Mouse (Mus musculus) MEL (cell line): ENCODE data around the gene Drg1. TPM values are rescaled to one million over a fixed set of nuclear protein-coding genes. Genes with fewer than 3 reads are reported as not detected.

ENCODE experiments used
- DNase-seq: peaks from one replicate; pipeline ENCODE4 v3.0.0; 2011; ENCODE audit warnings: low read depth, low spot score
- H3K27ac ChIP-seq: 2 replicates; pipeline ENCODE4 v1.5.1; 2012; ENCODE audit warnings: low read depth, mild to moderate bottlenecking, control low read depth, low read length, moderate library complexity; ENCODE audit not compliant: control insufficient read depth
- H3K27me3 ChIP-seq, 2 experiments: fragments of 150-350 bp in 1 of 2; sonication (generic) in 1 of 2; 2 replicates each; pipeline ENCODE4 v1.6.1; 2012; ENCODE audit warnings: low read length in 2 of 2, mild to moderate bottlenecking in 2 of 2, improper control_type of control experiment in 1 of 2, moderate library complexity in 1 of 2; ENCODE audit not compliant: insufficient read depth in 2 of 2, control insufficient read depth in 1 of 2
- H3K36me3 ChIP-seq, 2 experiments: 2 replicates each; pipeline ENCODE4 v1.6.1; 2012 to 2014; ENCODE audit warnings: low read length in 2 of 2, improper control_type of control experiment in 1 of 2, inconsistent platforms in 1 of 2, mild to moderate bottlenecking in 1 of 2; ENCODE audit not compliant: insufficient read depth in 2 of 2, control insufficient read depth in 1 of 2
- H3K4me1 ChIP-seq, 2 experiments: fragments of 150-350 bp in 1 of 2; sonication (generic) in 1 of 2; 2 replicates each; pipeline ENCODE4 v1.6.1; 2012; ENCODE audit warnings: low read length in 2 of 2, improper control_type of control experiment in 1 of 2, mild to moderate bottlenecking in 1 of 2; ENCODE audit not compliant: insufficient read depth in 2 of 2, control insufficient read depth in 1 of 2
- H3K4me3 ChIP-seq, 2 experiments: fragments of 150-350 bp in 1 of 2; sonication (generic) in 1 of 2; 2 replicates each; pipeline ENCODE4 v1.5.1; 2012; ENCODE audit warnings: low read depth in 2 of 2, low read length in 2 of 2, mild to moderate bottlenecking in 2 of 2, moderate library complexity in 2 of 2, control low read depth in 1 of 2, improper control_type of control experiment in 1 of 2; ENCODE audit not compliant: control insufficient read depth in 1 of 2, insufficient read depth in 1 of 2
- H3K79me2 ChIP-seq: 2 replicates; pipeline ENCODE4 v1.6.1; 2012; ENCODE audit warnings: mild to moderate bottlenecking, low read length, moderate library complexity; ENCODE audit not compliant: control insufficient read depth, poor library complexity, insufficient read depth
- H3K9ac ChIP-seq: 2 replicates; pipeline ENCODE4 v1.6.1; 2012; ENCODE audit warnings: low read depth, mild to moderate bottlenecking, control low read depth, low read length, moderate library complexity; ENCODE audit not compliant: control insufficient read depth, poor library complexity, severe bottlenecking
- H3K9me3 ChIP-seq: fragments of 150-350 bp; sonication (generic); replicated peaks from 2 replicates; pipeline ENCODE4 v1.6.1; 2012; ENCODE audit warnings: mild to moderate bottlenecking, low read length, improper control_type of control experiment, moderate library complexity; ENCODE audit not compliant: insufficient read depth
- BHLHE40 ChIP-seq: IDR thresholded peaks from 2 replicates; pipeline ENCODE4 v1.6.1; 2012; ENCODE audit warnings: low read depth, mild to moderate bottlenecking, inconsistent platforms, low read length, improper control_type of control experiment, borderline replicate concordance
- CHD1 ChIP-seq: IDR thresholded peaks from 2 replicates; pipeline ENCODE4 v1.6.1; 2012; ENCODE audit warnings: low read depth, mild to moderate bottlenecking, inconsistent platforms, low read length, improper control_type of control experiment
- CHD2 ChIP-seq: IDR thresholded peaks from 2 replicates; pipeline ENCODE4 v1.6.1; 2011; ENCODE audit warnings: low read length, improper control_type of control experiment
- CTCF ChIP-seq, 3 experiments: IDR thresholded peaks in 2 of 3; conservative IDR thresholded peaks in 1 of 3; 2 replicates each; pipeline ENCODE4 v1.5.1; 2011 to 2012; ENCODE audit warnings: low read length in 3 of 3, low read depth in 2 of 3, mild to moderate bottlenecking in 2 of 3, improper control_type of control experiment in 1 of 3, inconsistent platforms in 1 of 3, mixed read lengths in 1 of 3, moderate library complexity in 1 of 3; ENCODE audit not compliant: control insufficient read depth in 1 of 3, insufficient read depth in 1 of 3, poor library complexity in 1 of 3, severe bottlenecking in 1 of 3
- E2F4 ChIP-seq: IDR thresholded peaks from 2 replicates; pipeline ENCODE4 v1.6.1; 2011; ENCODE audit warnings: low read depth, low read length, improper control_type of control experiment, borderline replicate concordance
- ELF1 ChIP-seq: IDR thresholded peaks from 2 replicates; pipeline ENCODE4 v1.6.1; 2014; ENCODE audit warnings: low read depth, mild to moderate bottlenecking, inconsistent platforms, low read length, improper control_type of control experiment, moderate library complexity
- EP300 ChIP-seq, 2 experiments: IDR thresholded peaks; 2 replicates each; pipeline ENCODE4 v1.6.1; 2011; ENCODE audit warnings: improper control_type of control experiment in 2 of 2, low read length in 2 of 2, low read depth in 1 of 2, mild to moderate bottlenecking in 1 of 2
- ETS1 ChIP-seq: IDR thresholded peaks from 2 replicates; pipeline ENCODE4 v1.6.1; 2012; ENCODE audit warnings: low read depth, mild to moderate bottlenecking, inconsistent platforms, low read length, improper control_type of control experiment, moderate library complexity
- GATA1 ChIP-seq: IDR thresholded peaks from 2 replicates; pipeline ENCODE4 v1.6.1; 2011; ENCODE audit warnings: low read depth, low read length, improper control_type of control experiment
- HCFC1 ChIP-seq: IDR thresholded peaks from 2 replicates; pipeline ENCODE4 v1.6.1; 2012; ENCODE audit warnings: low read depth, mild to moderate bottlenecking, inconsistent platforms, low read length, improper control_type of control experiment, moderate library complexity
- JUND ChIP-seq: IDR thresholded peaks from 2 replicates; pipeline ENCODE4 v1.6.1; 2011; ENCODE audit warnings: low read depth, mild to moderate bottlenecking, improper control_type of control experiment, low read length
- MAFK ChIP-seq: IDR thresholded peaks from 2 replicates; pipeline ENCODE4 v1.6.1; 2011; ENCODE audit warnings: low read depth, mild to moderate bottlenecking, low read length, improper control_type of control experiment, borderline replicate concordance
- MAX ChIP-seq: IDR thresholded peaks from 2 replicates; pipeline ENCODE4 v1.6.1; 2011; ENCODE audit warnings: low read length, improper control_type of control experiment
- MAZ ChIP-seq: IDR thresholded peaks from 2 replicates; pipeline ENCODE4 v1.6.1; 2012; ENCODE audit warnings: low read depth, mild to moderate bottlenecking, inconsistent platforms, low read length, improper control_type of control experiment
- MEF2A ChIP-seq: IDR thresholded peaks from 2 replicates; pipeline ENCODE4 v1.6.1; 2014; ENCODE audit warnings: low read depth, mild to moderate bottlenecking, inconsistent platforms, low read length, improper control_type of control experiment; ENCODE audit not compliant: poor library complexity, insufficient replicate concordance, severe bottlenecking; ENCODE audit errors: extremely low read depth
- MXI1 ChIP-seq: IDR thresholded peaks from 2 replicates; pipeline ENCODE4 v1.6.1; 2011; ENCODE audit warnings: mild to moderate bottlenecking, low read depth, low read length, improper control_type of control experiment
- NELFE ChIP-seq: IDR thresholded peaks from 2 replicates; pipeline ENCODE4 v1.6.1; 2011; ENCODE audit warnings: low read depth, low read length, improper control_type of control experiment
- NRF1 ChIP-seq: IDR thresholded peaks from 2 replicates; pipeline ENCODE4 v1.6.1; 2014; ENCODE audit warnings: low read depth, mild to moderate bottlenecking, inconsistent platforms, low read length, improper control_type of control experiment, moderate library complexity; ENCODE audit not compliant: poor library complexity, insufficient read depth, severe bottlenecking
- POLR2A ChIP-seq, 2 experiments: IDR thresholded peaks; 2 replicates each; pipeline ENCODE4 v1.6.1; 2011 to 2012; ENCODE audit warnings: low read length in 2 of 2, mild to moderate bottlenecking in 2 of 2, control low read depth in 1 of 2, improper control_type of control experiment in 1 of 2, low read depth in 1 of 2, moderate library complexity in 1 of 2; ENCODE audit not compliant: control insufficient read depth in 1 of 2, insufficient read depth in 1 of 2, poor library complexity in 1 of 2
- POLR2AphosphoS2 ChIP-seq: IDR thresholded peaks from 2 replicates; pipeline ENCODE4 v1.6.1; 2011; ENCODE audit warnings: low read length, improper control_type of control experiment
- POLR2AphosphoS5 ChIP-seq: IDR thresholded peaks from 2 replicates; pipeline ENCODE4 v1.6.1; 2012; ENCODE audit warnings: low read depth, borderline replicate concordance, mild to moderate bottlenecking, inconsistent platforms, low read length, moderate library complexity, mixed read lengths
- RAD21 ChIP-seq: IDR thresholded peaks from 2 replicates; pipeline ENCODE4 v1.6.1; 2011; ENCODE audit warnings: mild to moderate bottlenecking, low read depth, low read length, improper control_type of control experiment
- RCOR1 ChIP-seq: IDR thresholded peaks from 2 replicates; pipeline ENCODE4 v1.6.1; 2012; ENCODE audit warnings: low read depth, mild to moderate bottlenecking, inconsistent platforms, low read length, improper control_type of control experiment
- SIN3A ChIP-seq: IDR thresholded peaks from 2 replicates; pipeline ENCODE4 v1.6.1; 2012; ENCODE audit warnings: low read length, improper control_type of control experiment, inconsistent platforms
- SMC3 ChIP-seq: IDR thresholded peaks from 2 replicates; pipeline ENCODE4 v1.6.1; 2011; ENCODE audit warnings: low read depth, low read length, improper control_type of control experiment
- TAL1 ChIP-seq: IDR thresholded peaks from 2 replicates; pipeline ENCODE4 v1.6.1; 2012; ENCODE audit warnings: mild to moderate bottlenecking, inconsistent platforms, low read length, moderate library complexity, mixed read lengths
- TBP ChIP-seq: IDR thresholded peaks from 2 replicates; pipeline ENCODE4 v1.8.0; 2011; ENCODE audit warnings: low read depth, low read length, improper control_type of control experiment
- TCF12 ChIP-seq: IDR thresholded peaks from 2 replicates; pipeline ENCODE4 v1.6.1; 2014; ENCODE audit warnings: low read depth, mild to moderate bottlenecking, inconsistent platforms, low read length, improper control_type of control experiment, moderate library complexity
- UBTF ChIP-seq: IDR thresholded peaks from 2 replicates; pipeline ENCODE4 v1.6.1; 2012; ENCODE audit warnings: low read depth, mild to moderate bottlenecking, inconsistent platforms, low read length, improper control_type of control experiment, moderate library complexity, borderline replicate concordance; ENCODE audit not compliant: insufficient read depth
- USF1 ChIP-seq: IDR thresholded peaks from 2 replicates; pipeline ENCODE4 v1.6.1; 2014; ENCODE audit warnings: low read depth, mild to moderate bottlenecking, inconsistent platforms, low read length, improper control_type of control experiment, moderate library complexity
- USF2 ChIP-seq, 2 experiments: IDR thresholded peaks; 2 replicates each; pipeline ENCODE4 v1.6.1; 2011 to 2012; ENCODE audit warnings: improper control_type of control experiment in 2 of 2, low read length in 2 of 2, borderline replicate concordance in 1 of 2, inconsistent platforms in 1 of 2, low read depth in 1 of 2, mild to moderate bottlenecking in 1 of 2; ENCODE audit not compliant: insufficient read depth in 1 of 2
- ZC3H11A ChIP-seq: IDR thresholded peaks from 2 replicates; pipeline ENCODE4 v1.6.1; 2012; ENCODE audit warnings: low read depth, mild to moderate bottlenecking, inconsistent platforms, low read length, improper control_type of control experiment
- ZKSCAN1 ChIP-seq: IDR thresholded peaks from 2 replicates; pipeline ENCODE4 v1.6.1; 2012; ENCODE audit warnings: low read depth, mild to moderate bottlenecking, inconsistent platforms, low read length, improper control_type of control experiment, moderate library complexity
- ZMIZ1 ChIP-seq: IDR thresholded peaks from 2 replicates; pipeline ENCODE4 v1.6.1; 2012; ENCODE audit warnings: low read depth, mild to moderate bottlenecking, inconsistent platforms, low read length, improper control_type of control experiment, moderate library complexity
- ZNF384 ChIP-seq: IDR thresholded peaks from 2 replicates; pipeline ENCODE4 v1.6.1; 2012; ENCODE audit warnings: low read depth, mild to moderate bottlenecking, inconsistent platforms, low read length, improper control_type of control experiment
- polyA plus RNA-seq, 2 experiments: library from polyadenylated mRNA; stranded (reverse) in 1 of 2; unstranded in 1 of 2; fragments of >175 nt in 1 of 2; fragments of >200 nt in 1 of 2; gene quantifications; 2 replicates each; pipeline versions ENCODE4 v1.2.1 to v1.2.4; 2012; ENCODE audit warnings: low replicate concordance in 2 of 2, low read depth in 1 of 2; ENCODE audit not compliant: insufficient read length in 2 of 2, insufficient read depth in 1 of 2, missing spikeins in 1 of 2
- total RNA-seq: library from RNA; depleted of rRNA; stranded (reverse); fragments of 300-350 nt; gene quantifications from 2 replicates; pipeline ENCODE4 v1.2.3, GENCODE M21; 2012

Drg1 gene
- total and polyA plus RNA-seq, 3 experiments, result 161 to 1,664 (median 212) TPM

GRCm38 (mm10) chr11:3310789-3311585, 44.8 kb upstream of the Drg1 start:
- H3K36me3 ChIP-seq, result peaks cover 7 to 47% of the 10 kb centered on the region in 2 experiments
- peak overlapping the region; percentile 31 for H3K9ac ChIP-seq
- H3K4me3 ChIP-seq, result 0 out of 4 replicates have a peak overlapping the region, but pooled peaks of 1 of the 2 experiments have one; percentile 3
- peaks cover 35 to 47% of the 10 kb centered on the region in 2 experiments for H3K4me1 ChIP-seq
- H3K9me3 ChIP-seq, result no peaks in the 10 kb centered on the region
- H3K79me2 ChIP-seq, result no peaks in the 10 kb centered on the region
- DNase-seq, result peak; percentile 92
- H3K27me3 ChIP-seq, result no peaks in the 10 kb centered on the region
- H3K27ac ChIP-seq, result peak overlapping the region; percentile 78
- TF ChIP-seq USF2 (IDR thresholded peaks at IDR 0.05; ENCODE audit: borderline replicate concordance in 1 of 2, insufficient read depth in 1 of 2, low read depth in 1 of 2, low read length in 2 of 2) (no peak), ZC3H11A (no peak), MAFK (no peak), ZKSCAN1 (no peak), NRF1 (no peak), MEF2A (no peak), TBP (peak; percentile 65; the same call in 1 of the 2 replicates), POLR2AphosphoS2 (no peak), TAL1 (peak; percentile 43), UBTF (0 out of 2 replicates have a peak, but pooled peaks have one; percentile 31), POLR2A (IDR thresholded peaks at IDR 0.05; ENCODE audit: control insufficient read depth in 1 of 2, insufficient read depth in 1 of 2, low read depth in 1 of 2, low read length in 2 of 2, poor library complexity in 1 of 2) (peak in 1 of 2 experiments; percentile 54; a peak in 2 of 4 replicates), CHD2 (no peak), EP300 (IDR thresholded peaks at IDR 0.05; ENCODE audit: low read depth in 1 of 2, low read length in 2 of 2) (peak; percentile 90 to 91), CHD1 (no peak), BHLHE40 (no peak), HCFC1 (no peak), ELF1 (peak; percentile 47; the same call in 1 of the 2 replicates), ZNF384 (peak; percentile 96), NELFE (no peak), RAD21 (no peak), JUND (0 out of 2 replicates have a peak, but pooled peaks have one; percentile 22), ZMIZ1 (no peak), USF1 (no peak), SIN3A (no peak; the same call in 1 of the 2 replicates), MAX (no peak), MAZ (no peak), GATA1 (peak; percentile 82), CTCF (IDR thresholded peaks at IDR 0.05 in 2 of 3, conservative IDR thresholded peaks at IDR 0.05 in 1 of 3; ENCODE audit: control insufficient read depth in 1 of 3, insufficient read depth in 1 of 3, low read depth in 2 of 3, low read length in 3 of 3, poor library complexity in 1 of 3, severe bottlenecking in 1 of 3) (no peak), RCOR1 (peak; percentile 57; the same call in 1 of the 2 replicates), ETS1 (peak; percentile 83), E2F4 (no peak), TCF12 (peak; percentile 58; the same call in 1 of the 2 replicates), SMC3 (no peak), MXI1 (no peak), POLR2AphosphoS5 (no peak)
